ENCODE assay signal across 24 mouse cellular contexts in the genomic region with DNA sequence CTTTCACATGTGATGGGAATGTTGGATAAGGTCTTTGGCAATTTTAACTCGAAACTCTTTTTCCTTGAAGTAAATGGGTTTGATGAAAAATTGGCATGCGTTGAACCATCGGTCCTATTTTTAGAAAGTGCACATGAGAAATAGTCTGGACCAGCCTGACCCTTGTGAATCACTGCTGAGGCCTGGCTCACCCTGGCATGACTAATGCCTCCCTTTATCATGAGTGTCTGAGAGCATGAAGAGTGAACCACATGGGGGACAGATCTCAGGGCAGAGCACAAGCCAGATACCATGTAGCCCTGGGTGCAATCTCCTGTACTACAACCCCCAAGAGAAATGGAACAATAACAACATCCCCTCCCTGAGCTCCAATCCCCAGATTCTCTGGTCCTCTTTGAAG. TPM values are rescaled to one million over a fixed set of nuclear protein-coding genes. Genes with fewer than 3 reads are reported as not detected.
DNase-seq lines count a peak whose midpoint lies in the region; ATAC-seq lines count a peak whose summit lies in the region.
"Had no signal": no experiment of that assay in that cellular context is flagged by ENCODE, and none has a peak within 500 bp of the region (broad histone marks: within the 10 kb centered on the region; RNA-seq: fewer than 3 reads in every experiment).

No protein-coding gene starts in this region.

- intact Hi-C loops in heart, postnatal 25 days (cut with DNase I): no loop called here

- ATAC-seq in frontal cortex, adult (ENCODE audit: low TSS enrichment): no peak
- ATAC-seq: CD4-positive, CD25-positive, alpha-beta regulatory T cell, adult 4 months; forebrain, embryonic 14.5 days; inflammation-experienced regulatory T-cells, adult 6 months; midbrain, embryonic 15.5 days had no signal

- peak; percentile 71 for DNase-seq in heart, adult 11 months
- no peak for DNase-seq in heart, postnatal 25 days (ENCODE audit: low spot score)
- DNase-seq in NIH3T3 (ENCODE audit: low read depth): peak; percentile 85
- DNase-seq in adrenal gland, postnatal 10 days: peak; percentile 18
- peak; percentile 91 for DNase-seq in fibroblast of lung, adult 2 months (ENCODE audit: low read depth)
- DNase-seq in thymus, postnatal 36 days: no peak
- no peak for DNase-seq in kidney, adult 8-10 months
- DNase-seq: cerebellum, adult 2 months; cerebellum, postnatal 14 days; gastrocnemius, postnatal 10 days; kidney, adult 18-20 months; kidney, postnatal 36 days; layer of hippocampus, postnatal 36 days; lung, adult 2 months; lung, postnatal 10 days; right cerebral cortex, adult 18-20 months; spleen, adult 18-20 months; thymus, postnatal 14 days had no signal

RNA-seq across cellular contexts. Expression of a gene that starts 18.6 kb away (rescaled TPM):
- total RNA-seq in heart, postnatal 25 days (2021): 1 to 10 TPM; 1.3 to 1.8 TPM
- 1 to 10 TPM; 7.4 to 7.6 TPM for total RNA-seq in adrenal gland, postnatal 10 days (2021)
- total RNA-seq: neutrophil, adult 5-6 weeks had no signal

RNA-seq across cellular contexts. Expression of a gene that starts 46.1 kb away (rescaled TPM):
- 1 to 10 TPM; 5.2 to 6.0 TPM for total RNA-seq in heart, postnatal 25 days (2021)
- total RNA-seq in adrenal gland, postnatal 10 days (2021): 10 to 100 TPM; 10.2 to 11.2 TPM

Comparison
In these comparisons a context has a peak if more than half of its experiments do, and no peak if none do; other contexts are left out.
1. DNase-seq: peak in heart, adult 11 months (single experiment), NIH3T3 (single experiment), adrenal gland, postnatal 10 days (single experiment) and fibroblast of lung, adult 2 months (single experiment); none in heart, postnatal 25 days (single experiment), thymus, postnatal 36 days (0 of 2) and kidney, adult 8-10 months (0 of 2).